Mouse (Mus musculus) neural tube, embryonic 15.5 days (tissue): ENCODE measurements at regions not wholly inside any gene's neighbourhood (a gene's known extent, or its start where the extent isn't known, plus 50 kb on each side); places are given as distances from the start of the nearest gene placed in this dataset.

Source experiments
- ATAC-seq: fragments of 200-750 bp; cut with Nextera tagmentation; 2 replicates; pipeline ENCODE4 v1.8.0; 2017; ENCODE audit warnings: mild to moderate bottlenecking, moderate TSS enrichment, moderate library complexity; ENCODE audit not compliant: low FRiP score
- H3K27ac ChIP-seq: fragments of 300-500 bp; sonication (generic); replicated peaks from 2 replicates; pipeline ENCODE4 v1.5.1; 2015; ENCODE audit warnings: mild to moderate bottlenecking, inconsistent platforms
- H3K27me3 ChIP-seq: fragments of 300-500 bp; sonication (generic); replicated peaks from 2 replicates; pipeline ENCODE4 v1.6.1; 2015; ENCODE audit warnings: inconsistent platforms
- H3K36me3 ChIP-seq: fragments of 300-500 bp; sonication (generic); 2 replicates; pipeline ENCODE4 v1.6.1; 2015; ENCODE audit warnings: inconsistent platforms
- H3K4me1 ChIP-seq: fragments of 300-500 bp; sonication (generic); 2 replicates; pipeline ENCODE4 v1.6.1; 2015; ENCODE audit warnings: inconsistent platforms
- H3K4me2 ChIP-seq: fragments of 300-500 bp; sonication (generic); 2 replicates; pipeline ENCODE4 v1.6.1; 2015; ENCODE audit warnings: inconsistent platforms, mild to moderate bottlenecking, moderate library complexity
- H3K4me3 ChIP-seq: fragments of 300-500 bp; sonication (generic); replicated peaks from 2 replicates; pipeline ENCODE4 v1.5.1; 2015; ENCODE audit warnings: mild to moderate bottlenecking, inconsistent platforms
- H3K9ac ChIP-seq: fragments of 300-500 bp; sonication (generic); replicated peaks from 2 replicates; pipeline ENCODE4 v1.6.1; 2015; ENCODE audit warnings: mild to moderate bottlenecking, inconsistent platforms
- H3K9me3 ChIP-seq: fragments of 300-500 bp; sonication (generic); replicated peaks from 2 replicates; pipeline ENCODE4 v1.6.1; 2016; ENCODE audit warnings: inconsistent platforms
- WGBS: fragments of 180-500 bp; shearing (Covaris S2); methylation state at CpG from one replicate; pipeline ENCODE4 v1.1.7; 2015; ENCODE audit warnings: mixed read lengths; 5-methylcytosine and 5-hydroxymethylcytosine counted together

- Histone ChIP-seq H3K27ac (no peak overlapping the region), H3K27me3 (no peaks in the 10 kb centered on the region), H3K4me2 (no peak overlapping the region), H3K4me1 (no peaks in the 10 kb centered on the region), H3K9me3 (no peaks in the 10 kb centered on the region), H3K4me3 (no peak overlapping the region), H3K9ac (no peak overlapping the region), H3K36me3 (no peaks in the 10 kb centered on the region)
- 63% methylated on average over 13 of the region's 13 CpGs for WGBS
- no peak for ATAC-seq
Observed at GRCm38 (mm10) chr4:31679007-31679590, 284.8 kb upstream of the Map3k7 start.

GRCm38 (mm10) chr4:31680958-31681357 is 282.9 kb upstream of the Map3k7 start:
- H3K36me3 ChIP-seq = no peaks in the 10 kb centered on the region
- H3K9me3 ChIP-seq = no peaks in the 10 kb centered on the region
- no peaks in the 10 kb centered on the region for H3K4me1 ChIP-seq
- no peak overlapping the region for H3K4me3 ChIP-seq
- H3K27me3 ChIP-seq = no peaks in the 10 kb centered on the region
- 90% methylated on average over 2 of the region's 2 CpGs for WGBS
- no peak overlapping the region for H3K4me2 ChIP-seq
- H3K27ac ChIP-seq = no peak overlapping the region
- no peak overlapping the region for H3K9ac ChIP-seq
- ATAC-seq = no peak

GRCm38 (mm10) chr4:31689083-31689482 is 274.8 kb upstream of the Map3k7 start:
- no peak overlapping the region for H3K4me2 ChIP-seq
- H3K27ac ChIP-seq = no peak overlapping the region
- no peaks in the 10 kb centered on the region for H3K36me3 ChIP-seq
- no peaks in the 10 kb centered on the region for H3K27me3 ChIP-seq
- WGBS = 91% methylated on average over 2 of the region's 2 CpGs
- no peak overlapping the region for H3K4me3 ChIP-seq
- H3K4me1 ChIP-seq = no peaks in the 10 kb centered on the region
- H3K9ac ChIP-seq = no peak overlapping the region
- no peaks in the 10 kb centered on the region for H3K9me3 ChIP-seq
- no peak for ATAC-seq

GRCm38 (mm10) chr4:31697769-31698505 is 266.0 kb upstream of the Map3k7 start:
- WGBS = 39% methylated on average over 9 of the region's 9 CpGs
- no peak for ATAC-seq
- H3K4me3 ChIP-seq = no peak overlapping the region
- no peaks in the 10 kb centered on the region for H3K9me3 ChIP-seq
- no peaks in the 10 kb centered on the region for H3K27me3 ChIP-seq
- H3K4me1 ChIP-seq = 0 out of 2 replicates have a peak, but pooled peaks cover 2% of the 10 kb centered on the region
- H3K27ac ChIP-seq = no peak overlapping the region
- no peak overlapping the region for H3K9ac ChIP-seq
- no peaks in the 10 kb centered on the region for H3K36me3 ChIP-seq
- H3K4me2 ChIP-seq = no peak overlapping the region

GRCm38 (mm10) chr4:31698506-31698782 is 265.5 kb upstream of the Map3k7 start:
- 71% methylated on average over 4 of the region's 4 CpGs for WGBS
- Histone ChIP-seq H3K36me3 (no peaks in the 10 kb centered on the region), H3K9me3 (no peaks in the 10 kb centered on the region), H3K9ac (no peak overlapping the region), H3K4me3 (no peak overlapping the region), H3K4me2 (no peak overlapping the region), H3K27ac (no peak overlapping the region), H3K27me3 (no peaks in the 10 kb centered on the region), H3K4me1 (0 out of 2 replicates have a peak, but pooled peaks cover 2% of the 10 kb centered on the region)
- no peak for ATAC-seq

GRCm38 (mm10) chr4:31699296-31699695 is 264.6 kb upstream of the Map3k7 start:
- WGBS = 54% methylated on average over 5 of the region's 5 CpGs
- ATAC-seq = no peak
- Histone ChIP-seq H3K36me3 (no peaks in the 10 kb centered on the region), H3K27me3 (no peaks in the 10 kb centered on the region), H3K9ac (no peak overlapping the region), H3K27ac (no peak overlapping the region), H3K4me2 (no peak overlapping the region), H3K4me3 (no peak overlapping the region), H3K4me1 (0 out of 2 replicates have a peak, but pooled peaks cover 2% of the 10 kb centered on the region), H3K9me3 (no peaks in the 10 kb centered on the region)

- 54% methylated on average over 2 of the region's 2 CpGs for WGBS
- ATAC-seq = no peak
Observed at GRCm38 (mm10) chr4:31714054-31714651, 249.7 kb upstream of the Map3k7 start.

GRCm38 (mm10) chr4:31723501-31723900 is 240.4 kb upstream of the Map3k7 start:
- WGBS = 87% methylated on average over 7 of the region's 7 CpGs
- ATAC-seq = no peak
- no peak overlapping the region for H3K4me3 ChIP-seq

More at GRCm38 (mm10) chr4:31714054-31714651, 249.7 kb upstream of the Map3k7 start:
- Histone ChIP-seq H3K4me1 (no peaks in the 10 kb centered on the region), H3K36me3 (no peaks in the 10 kb centered on the region), H3K9ac (no peak overlapping the region), H3K4me2 (no peak overlapping the region), H3K27ac (no peak overlapping the region), H3K27me3 (no peaks in the 10 kb centered on the region), H3K4me3 (no peak overlapping the region), H3K9me3 (no peaks in the 10 kb centered on the region)

GRCm38 (mm10) chr4:31724400-31724799 is 239.5 kb upstream of the Map3k7 start:
- Histone ChIP-seq H3K27me3 (no peaks in the 10 kb centered on the region), H3K9me3 (no peaks in the 10 kb centered on the region), H3K4me1 (no peaks in the 10 kb centered on the region), H3K36me3 (no peaks in the 10 kb centered on the region), H3K4me3 (no peak overlapping the region), H3K9ac (no peak overlapping the region), H3K27ac (no peak overlapping the region), H3K4me2 (no peak overlapping the region)
- ATAC-seq = peak; percentile 58; the same call in 1 of the 2 replicates
- 35% methylated on average over 2 of the region's 2 CpGs for whole genome bisulfite sequencing

More at GRCm38 (mm10) chr4:31723501-31723900, 240.4 kb upstream of the Map3k7 start:
- Histone ChIP-seq H3K4me1 (no peaks in the 10 kb centered on the region), H3K9ac (no peak overlapping the region), H3K27me3 (no peaks in the 10 kb centered on the region), H3K9me3 (no peaks in the 10 kb centered on the region), H3K4me2 (no peak overlapping the region), H3K36me3 (no peaks in the 10 kb centered on the region), H3K27ac (no peak overlapping the region)

- Histone ChIP-seq H3K27me3 (no peaks in the 10 kb centered on the region), H3K4me3 (no peak overlapping the region), H3K4me2 (no peak overlapping the region), H3K9me3 (no peaks in the 10 kb centered on the region), H3K4me1 (no peaks in the 10 kb centered on the region), H3K27ac (no peak overlapping the region), H3K9ac (no peak overlapping the region), H3K36me3 (no peaks in the 10 kb centered on the region)
- 40% methylated on average over 9 of the region's 9 CpGs for WGBS
- no peak for ATAC-seq
Observed at GRCm38 (mm10) chr4:31727498-31728148, 236.3 kb upstream of the Map3k7 start.

- H3K27ac ChIP-seq = no peak overlapping the region
- H3K9ac ChIP-seq = no peak overlapping the region
- H3K27me3 ChIP-seq = no peaks in the 10 kb centered on the region
- 87% methylated on average over 3 of the region's 3 CpGs for WGBS
- no peak overlapping the region for H3K4me3 ChIP-seq
- no peaks in the 10 kb centered on the region for H3K4me1 ChIP-seq
- no peaks in the 10 kb centered on the region for H3K36me3 ChIP-seq
- no peak overlapping the region for H3K4me2 ChIP-seq
- ATAC-seq = no peak
- H3K9me3 ChIP-seq = no peaks in the 10 kb centered on the region
Observed at GRCm38 (mm10) chr4:31728149-31728516, 235.8 kb upstream of the Map3k7 start.

- Histone ChIP-seq H3K9ac (no peak overlapping the region), H3K27ac (no peak overlapping the region), H3K4me1 (no peaks in the 10 kb centered on the region), H3K27me3 (no peaks in the 10 kb centered on the region), H3K36me3 (no peaks in the 10 kb centered on the region), H3K4me3 (no peak overlapping the region), H3K9me3 (no peaks in the 10 kb centered on the region), H3K4me2 (no peak overlapping the region)
- no peak for ATAC-seq
- 88% methylated on average over 3 of the region's 3 CpGs for WGBS
Observed at GRCm38 (mm10) chr4:31743776-31744175, 220.1 kb upstream of the Map3k7 start.
